Mouse (Mus musculus) monocyte, adult 5-6 weeks (primary cell): ENCODE results near the gene 0610012G03Rik. TPM values are rescaled to one million over a fixed set of nuclear protein-coding genes. Genes with fewer than 3 reads are reported as not detected.

Experiments
- ATAC-seq: fragments of 153-309, 156-312 bp; replicated peaks from 2 replicates; pipeline ENCODE4 v1.8.0; 2017; ENCODE audit warnings: mild to moderate bottlenecking; ENCODE audit not compliant: low TSS enrichment, insufficient number of reproducible peaks, severe bottlenecking, poor library complexity, low FRiP score
- total RNA-seq: library from RNA; stranded (forward); fragments of 200-1000, 200-491, 200-594 nt; gene quantifications from 3 replicates; pipeline ENCODE4 v1.2.3, GENCODE M21; 2017

Gene 0610012G03Rik
- total RNA-seq, 1 experiment from 2014 or later, result 6.4 TPM

DNA sequence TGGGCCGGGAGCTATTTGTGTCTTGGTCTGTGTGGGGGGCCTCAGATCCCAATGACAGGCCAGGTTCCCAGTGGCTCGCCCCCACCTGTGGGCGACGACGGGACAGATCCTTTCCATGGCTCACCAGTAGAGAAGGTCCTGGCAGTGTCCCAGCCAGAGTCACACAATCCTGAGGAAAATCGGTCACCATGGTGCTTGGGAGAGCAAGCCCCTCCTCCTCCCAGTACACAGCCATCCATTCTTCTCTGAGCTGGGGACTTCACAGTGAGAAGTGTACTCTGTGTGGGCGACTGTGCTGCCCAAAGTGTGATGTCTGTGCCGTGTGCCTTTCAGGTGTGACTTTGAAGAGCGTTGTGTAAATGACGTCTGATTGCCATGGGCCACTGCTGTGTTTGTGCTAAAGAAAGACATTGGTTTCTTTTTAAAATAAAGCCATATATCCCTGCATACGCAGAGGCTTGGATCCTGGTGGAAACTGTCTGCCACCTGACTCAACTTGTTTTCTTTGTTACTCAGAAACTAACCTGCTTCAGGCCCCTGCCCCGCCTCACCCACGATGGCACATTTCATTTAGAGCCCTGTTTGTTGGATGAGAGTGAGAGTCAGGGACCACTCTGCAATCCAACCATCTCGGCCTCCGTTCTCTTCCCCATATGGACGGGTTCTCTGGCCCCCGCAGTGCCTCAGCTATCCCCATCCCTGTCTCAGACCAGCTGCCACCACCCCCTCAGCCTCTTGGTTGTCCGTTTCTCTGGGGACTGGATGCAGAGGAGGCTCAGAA, 49.6 kb downstream of the 0610012G03Rik start:
- no peak for ATAC-seq

Other genes with a start within 250 kb of the 0610012G03Rik start
- gene Meltf, start 69.7 kb downstream of the 0610012G03Rik start, total RNA-seq, result 0.53 TPM in 1 of 3 replicates, not detected in the others
- 0.19 TPM in 1 of 3 replicates, not detected in the others for gene Pigz, start 14.6 kb downstream of the 0610012G03Rik start, total RNA-seq
- 25.7 to 26.9 TPM (median 26.0 TPM) in 3 replicates for gene Ncbp2, start within 50 bp of the 0610012G03Rik start, total RNA-seq
- 11.9 to 24.6 TPM (median 17.9 TPM) in 3 replicates for gene Senp5, start 54.8 kb upstream of the 0610012G03Rik start, total RNA-seq
- gene Pak2, start 130.8 kb upstream of the 0610012G03Rik start, total RNA-seq, result 73.5 to 104 TPM (median 79.7 TPM) in 3 replicates
- gene Pigx, start 151.2 kb upstream of the 0610012G03Rik start, total RNA-seq, result 47.5 to 86.8 TPM (median 70.6 TPM) in 3 replicates
- gene Cep19, start 151.3 kb upstream of the 0610012G03Rik start, total RNA-seq, result 11.1 to 15.4 TPM (median 12.7 TPM) in 3 replicates
- 151 to 182 TPM (median 158 TPM) in 3 replicates for gene Nrros, start 217.1 kb upstream of the 0610012G03Rik start, total RNA-seq
- gene Bex6, start 231.3 kb upstream of the 0610012G03Rik start, total RNA-seq, result 0.87 to 1.3 TPM in 2 of 3 replicates, not detected in the other